Mouse (Mus musculus) embryonic facial prominence, embryonic 15.5 days (tissue): ENCODE measurements around the gene Ssrp1. TPM values are rescaled to one million over a fixed set of nuclear protein-coding genes. Genes with fewer than 3 reads are reported as not detected.

Experiments used
- ATAC-seq: fragments of 200-750 bp; cut with Nextera tagmentation; 2 replicates; pipeline ENCODE4 v1.8.0; 2017; ENCODE audit warnings: low read depth, moderate TSS enrichment; ENCODE audit not compliant: insufficient number of reproducible peaks, low FRiP score, low TSS enrichment
- H3K27ac ChIP-seq: fragments of 300-500 bp; sonication (generic); replicated peaks from 2 replicates; pipeline ENCODE4 v1.5.1; 2015; ENCODE audit warnings: mild to moderate bottlenecking, inconsistent platforms
- H3K27me3 ChIP-seq: fragments of 300-500 bp; sonication (generic); 2 replicates; pipeline ENCODE4 v1.6.1; 2015; ENCODE audit warnings: inconsistent platforms
- H3K36me3 ChIP-seq: fragments of 300-500 bp; sonication (generic); 2 replicates; pipeline ENCODE4 v1.6.1; 2015; ENCODE audit warnings: mild to moderate bottlenecking, inconsistent platforms
- H3K4me1 ChIP-seq: fragments of 300-500 bp; sonication (generic); 2 replicates; pipeline ENCODE4 v1.6.1; 2015; ENCODE audit warnings: inconsistent platforms
- H3K4me2 ChIP-seq: fragments of 300-500 bp; sonication (generic); replicated peaks from 2 replicates; pipeline ENCODE4 v1.6.1; 2015; ENCODE audit warnings: mild to moderate bottlenecking, inconsistent platforms
- H3K4me3 ChIP-seq: fragments of 300-500 bp; sonication (generic); replicated peaks from 2 replicates; pipeline ENCODE4 v1.5.1; 2015; ENCODE audit warnings: mild to moderate bottlenecking, inconsistent platforms
- H3K9ac ChIP-seq: fragments of 300-500 bp; sonication (generic); 2 replicates; pipeline ENCODE4 v1.6.1; 2015; ENCODE audit warnings: inconsistent platforms
- H3K9me3 ChIP-seq: fragments of 300-500 bp; sonication (generic); replicated peaks from 2 replicates; pipeline ENCODE4 v1.6.1; 2016; ENCODE audit warnings: inconsistent platforms
- WGBS: fragments of 180-500 bp; shearing (Covaris S2); methylation state at CpG from one replicate; pipeline ENCODE4 v1.1.7; 2015; 5-methylcytosine and 5-hydroxymethylcytosine counted together
- polyA plus RNA-seq: library from polyadenylated mRNA; unstranded; fragments of >200 nt; fragmentation: Nextera tagmentation; extraction: Ambion mirVana; gene quantifications from 2 replicates; pipeline ENCODE4 v1.2.1, GENCODE M21; 2015

The Ssrp1 gene
- polyA plus RNA-seq, 1 experiment from 2014 or later = 236 TPM

- Histone ChIP-seq H3K27ac (no peak overlapping the region), H3K4me1 (peaks cover 18% of the 10 kb centered on the region), H3K9ac (peak overlapping the region; percentile 75), H3K9me3 (no peaks in the 10 kb centered on the region), H3K27me3 (no peaks in the 10 kb centered on the region; the same call in 1 of the 2 replicates), H3K4me3 (peak overlapping the region; percentile 66), H3K36me3 (peaks cover 41% of the 10 kb centered on the region), H3K4me2 (peak overlapping the region; percentile 72)
- 76% methylated on average over 13 of the region's 13 CpGs for WGBS
- ATAC-seq = no peak
Measured at GRCm38 (mm10) chr2:85038336-85038735, 1.3 kb downstream of the Ssrp1 start.

GRCm38 (mm10) chr2:85043623-85044022 is 6.6 kb downstream of the Ssrp1 start:
- Histone ChIP-seq H3K4me3 (no peak overlapping the region), H3K9me3 (no peaks in the 10 kb centered on the region), H3K27ac (no peak overlapping the region), H3K4me2 (no peak overlapping the region), H3K27me3 (no peaks in the 10 kb centered on the region), H3K4me1 (peaks cover 17% of the 10 kb centered on the region), H3K36me3 (peaks cover 76% of the 10 kb centered on the region), H3K9ac (no peak overlapping the region)
- ATAC-seq = no peak
- 66% methylated on average over 7 of the region's 7 CpGs for WGBS

- peaks cover 56% of the 10 kb centered on the region for H3K36me3 ChIP-seq
- H3K27ac ChIP-seq = peak overlapping the region; percentile 99
- no peak overlapping the region for H3K4me3 ChIP-seq
- no peak overlapping the region; the same call in 1 of the 2 replicates for H3K9ac ChIP-seq
- no peaks in the 10 kb centered on the region for H3K9me3 ChIP-seq
- no peak overlapping the region for H3K4me2 ChIP-seq
- peaks cover 40% of the 10 kb centered on the region for H3K4me1 ChIP-seq
- ATAC-seq = no peak
- H3K27me3 ChIP-seq = no peaks in the 10 kb centered on the region
- 77% methylated on average over 8 of the region's 8 CpGs for WGBS
Measured at GRCm38 (mm10) chr2:85046222-85046621, 9.2 kb downstream of the Ssrp1 start.

- H3K9ac ChIP-seq = peak overlapping the region; percentile 19; the same call in 1 of the 2 replicates
- H3K36me3 ChIP-seq = peaks cover 53% of the 10 kb centered on the region
- 41% methylated on average over 10 of the region's 10 CpGs for WGBS
Measured at GRCm38 (mm10) chr2:85047081-85047480, 10.0 kb downstream of the Ssrp1 start.

DNA sequence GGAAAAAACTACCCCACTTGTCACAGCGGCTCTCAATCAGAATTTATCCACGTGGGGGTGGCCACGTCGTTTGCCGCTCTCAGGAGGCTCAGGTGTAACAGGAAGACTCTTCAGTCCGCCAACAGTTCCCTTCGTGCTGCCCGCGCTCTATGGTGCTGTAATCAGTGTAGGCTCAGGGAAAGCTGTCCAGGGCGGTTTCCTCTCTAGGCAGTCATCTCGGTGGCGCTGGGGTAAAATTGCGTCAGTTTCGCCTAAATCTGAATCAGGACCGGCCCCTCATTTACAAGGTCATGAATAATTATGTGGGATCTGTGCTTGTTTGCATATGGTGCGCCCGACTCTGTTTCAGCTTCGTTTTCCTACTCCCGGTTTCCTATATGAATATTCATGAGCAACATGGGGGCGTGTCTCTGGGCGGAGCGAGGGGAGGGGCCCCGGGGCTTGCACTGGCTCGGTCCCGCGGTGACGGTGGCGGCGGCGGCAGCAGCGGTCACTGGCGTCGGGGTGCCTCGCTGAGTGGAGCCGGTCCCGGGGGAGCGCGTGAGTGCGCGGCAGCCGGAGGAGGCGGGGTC is 10.6 kb downstream of the Ssrp1 start, which contains the start of gene Tnks1bp1:
TSS of gene Tnks1bp1 (plus strand) at position 427 of the 572 bp plus-strand sequence.
- no peaks in the 10 kb centered on the region for H3K27me3 ChIP-seq
- no peaks in the 10 kb centered on the region for H3K9me3 ChIP-seq
- peaks cover 54% of the 10 kb centered on the region for H3K4me1 ChIP-seq
- ATAC-seq = peak; percentile 84
- under 1% methylated on average over 42 of the region's 42 CpGs for WGBS
- peak within 1 kb of the TSS; percentile 99 for H3K27ac ChIP-seq
- H3K9ac ChIP-seq = peak within 1 kb of the TSS; percentile 66
- peak within 1 kb of the TSS; percentile 73 for H3K4me3 ChIP-seq
- H3K4me2 ChIP-seq = peak within 1 kb of the TSS; percentile 69
- H3K36me3 ChIP-seq = peaks cover 52% of the 10 kb centered on the region

More at GRCm38 (mm10) chr2:85047081-85047480, 10.0 kb downstream of the Ssrp1 start:
- H3K9me3 ChIP-seq = no peaks in the 10 kb centered on the region
- H3K4me2 ChIP-seq = peak overlapping the region; percentile 69
- H3K4me3 ChIP-seq = peak overlapping the region; percentile 73
- no peaks in the 10 kb centered on the region for H3K27me3 ChIP-seq
- peaks cover 48% of the 10 kb centered on the region for H3K4me1 ChIP-seq
- no peak for ATAC-seq
- H3K27ac ChIP-seq = peak overlapping the region; percentile 99

DNA sequence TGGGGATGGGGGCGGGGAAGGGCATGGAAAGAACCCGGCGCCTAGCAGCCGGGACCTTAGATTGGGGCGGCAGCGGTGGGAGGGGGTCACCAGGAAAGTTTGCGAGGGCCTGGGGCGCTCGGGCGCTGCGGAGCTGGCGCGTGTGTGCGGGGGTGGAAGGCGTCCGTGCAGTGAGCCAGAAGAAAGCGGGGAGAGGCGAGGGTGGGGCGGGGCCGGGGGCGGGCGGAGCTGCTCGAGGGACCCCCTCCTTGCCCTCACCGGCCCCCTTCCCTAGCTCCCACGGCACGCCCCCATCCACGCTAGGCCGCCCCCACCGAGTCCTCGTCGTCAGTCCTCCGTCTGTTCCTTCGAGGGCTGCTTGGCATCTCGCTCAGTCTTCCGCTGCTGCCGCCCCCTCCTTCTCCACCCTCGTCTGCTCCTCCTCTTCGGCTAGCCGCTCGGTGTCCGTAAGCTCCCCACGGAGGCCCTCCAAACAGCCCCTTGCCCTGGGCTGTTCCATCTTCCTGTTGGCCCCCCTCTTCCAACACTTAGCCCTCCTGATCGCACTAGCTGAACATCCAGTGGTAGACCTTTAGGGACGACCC is 11.2 kb downstream of the Ssrp1 start:
- peak overlapping the region; percentile 73 for H3K4me3 ChIP-seq
- no peaks in the 10 kb centered on the region for H3K27me3 ChIP-seq
- peak; percentile 84 for ATAC-seq
- under 1% methylated on average over 28 of the region's 44 CpGs for WGBS
- H3K36me3 ChIP-seq = peaks cover 49% of the 10 kb centered on the region
- peak overlapping the region; percentile 69 for H3K4me2 ChIP-seq
- no peaks in the 10 kb centered on the region for H3K9me3 ChIP-seq
- peak overlapping the region; percentile 66 for H3K9ac ChIP-seq
- peak overlapping the region; percentile 99 for H3K27ac ChIP-seq
- H3K4me1 ChIP-seq = peaks cover 60% of the 10 kb centered on the region

- no peak overlapping the region for H3K9ac ChIP-seq
- WGBS = 33% methylated on average over 4 of the region's 4 CpGs
- H3K27ac ChIP-seq = peak overlapping the region; percentile 99
- peaks cover 49% of the 10 kb centered on the region for H3K36me3 ChIP-seq
- no peaks in the 10 kb centered on the region for H3K9me3 ChIP-seq
- ATAC-seq = no peak
- peaks cover 64% of the 10 kb centered on the region for H3K4me1 ChIP-seq
- peak overlapping the region; percentile 69 for H3K4me2 ChIP-seq
- no peaks in the 10 kb centered on the region for H3K27me3 ChIP-seq
- H3K4me3 ChIP-seq = peak overlapping the region; percentile 73
Measured at GRCm38 (mm10) chr2:85049277-85049676, 12.2 kb downstream of the Ssrp1 start.

GRCm38 (mm10) chr2:85050001-85050634 is 13.1 kb downstream of the Ssrp1 start:
- Histone ChIP-seq H3K9ac (peak overlapping the region; percentile 40; the same call in 1 of the 2 replicates), H3K36me3 (peaks cover 50% of the 10 kb centered on the region), H3K27me3 (no peaks in the 10 kb centered on the region), H3K4me1 (peaks cover 64% of the 10 kb centered on the region), H3K4me3 (peak overlapping the region; percentile 73), H3K4me2 (peak overlapping the region; percentile 69), H3K27ac (peak overlapping the region; percentile 99), H3K9me3 (no peaks in the 10 kb centered on the region)
- 2% methylated on average over 10 of the region's 10 CpGs for WGBS
- ATAC-seq = peak; percentile 56

DNA sequence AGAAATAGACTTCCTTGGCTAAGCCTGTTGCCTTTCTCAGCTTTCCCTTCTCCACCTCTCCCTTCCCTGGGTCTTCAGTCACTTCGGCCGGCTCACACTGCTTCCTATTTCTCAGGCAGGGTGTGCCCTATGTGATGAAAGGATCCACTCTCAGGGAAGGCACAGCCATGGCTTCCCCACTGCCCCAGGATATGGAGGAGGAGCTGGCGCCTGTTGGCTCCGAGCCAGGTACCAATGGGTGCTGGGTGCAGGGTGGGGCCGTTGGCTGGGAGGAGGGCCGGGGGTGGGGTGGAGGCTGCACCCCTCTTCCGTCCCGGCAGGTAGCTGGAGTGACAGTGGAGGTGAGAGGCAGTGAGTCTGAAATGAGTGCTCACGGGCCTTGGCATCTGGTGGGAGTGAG is 13.7 kb downstream of the Ssrp1 start:
- Histone ChIP-seq H3K4me1 (peaks cover 64% of the 10 kb centered on the region), H3K9me3 (no peaks in the 10 kb centered on the region), H3K9ac (peak overlapping the region; percentile 40; the same call in 1 of the 2 replicates), H3K27me3 (no peaks in the 10 kb centered on the region), H3K27ac (peak overlapping the region; percentile 99), H3K4me3 (peak overlapping the region; percentile 73), H3K4me2 (peak overlapping the region; percentile 69), H3K36me3 (peaks cover 50% of the 10 kb centered on the region)
- no peak for ATAC-seq
- WGBS = 24% methylated on average over 9 of the region's 9 CpGs

DNA sequence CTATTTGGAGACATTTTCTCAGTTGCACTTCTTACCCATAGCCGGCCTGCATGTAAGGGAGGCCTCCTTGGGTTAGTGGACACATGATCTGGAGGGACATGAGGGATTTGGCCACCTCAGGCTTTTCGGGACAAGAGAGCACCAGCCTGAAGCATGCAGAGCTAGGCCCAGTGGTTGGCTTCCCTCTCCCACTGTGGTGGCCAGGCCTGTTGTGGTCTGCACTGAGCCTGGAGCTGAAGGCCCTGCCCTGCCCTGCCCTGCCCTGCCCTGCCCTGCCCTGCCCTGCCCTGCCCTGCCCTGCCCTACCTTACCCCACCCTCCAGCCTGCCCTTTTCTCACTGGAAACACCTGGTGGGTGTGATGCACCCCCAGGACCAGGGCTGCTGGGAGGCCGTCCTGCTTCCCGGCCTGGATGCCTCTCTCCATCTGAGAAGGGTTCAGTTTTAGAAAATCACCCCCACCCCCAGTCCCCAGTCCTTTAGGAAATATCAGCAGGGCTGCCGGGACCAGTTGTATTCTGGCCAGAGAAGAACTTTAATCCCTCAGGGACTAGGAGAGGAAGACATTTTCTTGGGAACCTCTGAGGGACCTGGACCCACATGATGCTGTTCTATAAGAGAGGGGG is 16.3 kb downstream of the Ssrp1 start:
- H3K4me3 ChIP-seq = no peak overlapping the region
- H3K9me3 ChIP-seq = no peaks in the 10 kb centered on the region
- H3K4me1 ChIP-seq = peaks cover 51% of the 10 kb centered on the region
- H3K27me3 ChIP-seq = no peaks in the 10 kb centered on the region
- H3K27ac ChIP-seq = no peak overlapping the region
- no peak overlapping the region for H3K9ac ChIP-seq
- ATAC-seq = no peak
- 74% methylated on average over 5 of the region's 5 CpGs for WGBS
- no peak overlapping the region; the same call in 1 of the 2 replicates for H3K4me2 ChIP-seq
- peaks cover 61% of the 10 kb centered on the region for H3K36me3 ChIP-seq

DNA sequence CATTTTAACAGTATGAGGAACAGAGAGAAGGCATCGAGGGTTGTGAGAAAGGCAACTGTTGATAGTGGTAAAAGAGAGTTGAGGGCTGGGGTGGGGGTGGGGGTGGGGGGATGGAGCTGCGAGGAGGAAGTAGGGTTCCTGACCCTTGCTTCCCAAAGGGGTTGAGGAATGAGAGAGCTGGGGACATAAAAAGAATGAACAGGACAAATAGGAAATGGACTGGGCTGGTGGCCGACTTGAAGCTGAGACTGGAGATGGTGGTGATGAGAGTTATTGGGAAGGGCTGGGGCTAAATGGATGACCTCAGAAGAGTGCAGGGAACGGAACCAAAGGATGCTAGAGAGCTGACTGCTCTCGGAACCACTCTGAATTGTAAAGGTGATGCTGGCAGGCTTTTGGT is 19.7 kb downstream of the Ssrp1 start:
- 54% methylated on average over 5 of the region's 5 CpGs for WGBS
- Histone ChIP-seq H3K27ac (no peak overlapping the region), H3K9me3 (no peaks in the 10 kb centered on the region), H3K4me1 (peaks cover 45% of the 10 kb centered on the region), H3K27me3 (no peaks in the 10 kb centered on the region), H3K9ac (no peak overlapping the region), H3K4me3 (no peak overlapping the region), H3K36me3 (peaks cover 79% of the 10 kb centered on the region), H3K4me2 (no peak overlapping the region)
- no peak for ATAC-seq
